Comparison of ENCODE assay signal across 20 mouse cellular contexts in the genomic region with DNA sequence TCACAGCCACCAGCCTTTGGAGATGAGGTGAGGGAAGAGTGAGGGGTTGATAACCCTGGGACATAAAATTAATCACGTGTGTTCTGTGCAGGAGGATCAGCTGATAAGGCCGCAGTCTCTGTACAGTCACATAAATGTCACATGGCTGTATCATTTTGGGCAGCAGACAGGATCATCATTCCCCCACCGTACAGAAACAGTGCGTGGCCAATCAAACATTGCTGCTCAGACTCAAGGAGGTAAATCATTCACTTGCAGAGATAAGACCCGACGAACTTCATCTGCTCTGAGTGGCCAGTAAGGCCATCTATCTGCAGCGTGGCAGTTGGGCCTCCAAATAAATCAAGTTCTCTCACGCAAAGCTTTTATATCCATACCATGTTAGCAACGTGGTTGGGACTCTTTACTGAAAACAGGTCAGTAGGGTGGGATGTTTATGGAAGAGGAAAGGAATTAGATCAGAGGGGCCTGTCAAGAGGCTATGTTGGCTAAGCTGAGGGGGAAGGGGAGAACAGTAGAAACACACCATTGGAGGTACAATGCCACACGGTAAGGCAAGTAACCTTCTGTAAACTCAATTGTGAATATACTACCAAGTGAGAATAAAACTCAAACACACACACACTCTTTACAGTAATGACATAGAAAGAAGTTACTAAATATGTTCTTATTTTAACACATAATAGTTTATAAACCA.
"Had no signal": no experiment of that assay in that cellular context is flagged by ENCODE, and none has a peak within 500 bp of the region (broad histone marks: within the 10 kb centered on the region; RNA-seq: fewer than 3 reads in every experiment).

No protein-coding gene starts in this region.

- H3K9ac ChIP-seq: limb, embryonic 13.5 days; liver, embryonic 13.5 days; midbrain, embryonic 13.5 days; neural tube, embryonic 15.5 days had no signal

- H3K4me3 ChIP-seq: layer of hippocampus, adult 2 months; limb, embryonic 10.5 days; limb, embryonic 13.5 days; liver, embryonic 13.5 days; megakaryocyte, embryonic 14.5 days; midbrain, embryonic 13.5 days; myocyte; neural tube, embryonic 15.5 days had no signal

- H3K27ac ChIP-seq: kidney, postnatal 0 days; layer of hippocampus, adult 2 months; limb, embryonic 10.5 days; limb, embryonic 13.5 days; liver, embryonic 13.5 days; midbrain, embryonic 13.5 days; neural tube, embryonic 15.5 days; stomach, postnatal 0 days had no signal

- H3K4me1 ChIP-seq: limb, embryonic 10.5 days; limb, embryonic 13.5 days; liver, embryonic 13.5 days; megakaryocyte, embryonic 14.5 days; neural tube, embryonic 15.5 days had no signal

- H3K36me3 ChIP-seq: limb, embryonic 10.5 days; limb, embryonic 13.5 days; liver, embryonic 13.5 days; midbrain, embryonic 13.5 days; neural tube, embryonic 15.5 days had no signal

- DNase-seq: kidney, adult 2 months; kidney, postnatal 25 days; layer of hippocampus, adult 9-11 months; liver, embryonic 13.5 days; lung, adult 2 months; right cerebral cortex, adult 18-20 months; right cerebral cortex, postnatal 14 days; right cerebral cortex, postnatal 4 days; thymus, postnatal 25 days had no signal

- ATAC-seq: lung, postnatal 0 days; midbrain, embryonic 13.5 days; midbrain, embryonic 16.5 days had no signal

- H3K4me2 ChIP-seq: limb, embryonic 13.5 days; liver, embryonic 13.5 days; midbrain, embryonic 13.5 days; neural tube, embryonic 15.5 days had no signal

- H3K27me3 ChIP-seq: limb, embryonic 13.5 days; liver, embryonic 13.5 days; megakaryocyte, embryonic 14.5 days; neural tube, embryonic 15.5 days had no signal

- H3K9me3 ChIP-seq: limb, embryonic 10.5 days; limb, embryonic 13.5 days; liver, embryonic 13.5 days; midbrain, embryonic 13.5 days; neural tube, embryonic 15.5 days had no signal
